Mouse (Mus musculus) C2C12 (cell line): ENCODE data around the gene A430078G23Rik. TPM values are rescaled to one million over a fixed set of nuclear protein-coding genes. Genes with fewer than 3 reads are reported as not detected.
"Not testable (repeated sequence)": the region's sequence is repeated elsewhere in the genome, so short reads cannot be mapped to it uniquely, and the experiment has no call there.

ENCODE experiments used
- H3K27me3 ChIP-seq: one replicate; pipeline ENCODE4 v1.6.1; 2011; ENCODE audit not compliant: control insufficient read depth, insufficient read depth, insufficient read length
- H3K36me3 ChIP-seq: one replicate; pipeline ENCODE4 v1.6.1; 2011; ENCODE audit not compliant: control insufficient read depth, insufficient read depth
- H3K4me3 ChIP-seq: one replicate; pipeline ENCODE4 v1.5.1; 2011; ENCODE audit warnings: mild to moderate bottlenecking, control low read depth; ENCODE audit not compliant: poor library complexity, insufficient read depth, severe bottlenecking
- H3K79me2 ChIP-seq: one replicate; pipeline ENCODE4 v1.6.1; 2011; ENCODE audit not compliant: control insufficient read depth, insufficient read depth
- H3K79me3 ChIP-seq: one replicate; pipeline ENCODE4 v1.6.1; 2011; ENCODE audit warnings: low read depth, control low read depth
- H3ac ChIP-seq: one replicate; pipeline ENCODE3; 2011; ENCODE audit warnings: low read depth; ENCODE audit not compliant: control insufficient read depth, insufficient read length
- CEBPB ChIP-seq: IDR thresholded peaks from one replicate; pipeline ENCODE4 v1.6.1; 2011; ENCODE audit warnings: low read depth, mild to moderate bottlenecking, control low read depth, moderate library complexity
- CTCF ChIP-seq: IDR thresholded peaks from one replicate; pipeline ENCODE4 v1.5.1; 2011; ENCODE audit not compliant: control insufficient read depth, insufficient read depth, insufficient read length
- FOSL1 ChIP-seq: IDR thresholded peaks from one replicate; pipeline ENCODE4 v1.8.0; 2011; ENCODE audit warnings: mild to moderate bottlenecking, low read length; ENCODE audit not compliant: poor library complexity, insufficient read depth, severe bottlenecking
- MAX ChIP-seq: IDR thresholded peaks from one replicate; pipeline ENCODE4 v1.6.1; 2011; ENCODE audit warnings: mild to moderate bottlenecking, control low read depth
- MYOD1 ChIP-seq: IDR thresholded peaks from one replicate; pipeline ENCODE4 v1.6.1; 2011; ENCODE audit warnings: low read depth; ENCODE audit not compliant: control insufficient read depth, insufficient read length
- MYOG ChIP-seq: IDR thresholded peaks from one replicate; pipeline ENCODE4 v1.6.1; 2011; ENCODE audit not compliant: control insufficient read depth, insufficient read length; ENCODE audit errors: extremely low read depth
- USF1 ChIP-seq: IDR thresholded peaks from one replicate; pipeline ENCODE4 v1.6.1; 2011; ENCODE audit warnings: low read depth, mild to moderate bottlenecking, control low read depth, moderate library complexity
- long read RNA-seq, 2 experiments: library from polyadenylated mRNA; unstranded; transcript quantifications; one replicate each; pipeline ENCODE4 v2.0.0; 2019 to 2020
- polyA plus RNA-seq: library from polyadenylated mRNA; unstranded; fragments of >200 nt; fragmentation: generic; extraction: Trizol; gene quantifications from one replicate; pipeline ENCODE4 v1.2.1, GENCODE M21; 2012; ENCODE audit warnings: missing spikeins

Gene A430078G23Rik
- not detected for polyA plus RNA-seq
- long read RNA-seq, experiment 1, result 0 reads
- long read RNA-seq, experiment 2, result 0 reads

DNA sequence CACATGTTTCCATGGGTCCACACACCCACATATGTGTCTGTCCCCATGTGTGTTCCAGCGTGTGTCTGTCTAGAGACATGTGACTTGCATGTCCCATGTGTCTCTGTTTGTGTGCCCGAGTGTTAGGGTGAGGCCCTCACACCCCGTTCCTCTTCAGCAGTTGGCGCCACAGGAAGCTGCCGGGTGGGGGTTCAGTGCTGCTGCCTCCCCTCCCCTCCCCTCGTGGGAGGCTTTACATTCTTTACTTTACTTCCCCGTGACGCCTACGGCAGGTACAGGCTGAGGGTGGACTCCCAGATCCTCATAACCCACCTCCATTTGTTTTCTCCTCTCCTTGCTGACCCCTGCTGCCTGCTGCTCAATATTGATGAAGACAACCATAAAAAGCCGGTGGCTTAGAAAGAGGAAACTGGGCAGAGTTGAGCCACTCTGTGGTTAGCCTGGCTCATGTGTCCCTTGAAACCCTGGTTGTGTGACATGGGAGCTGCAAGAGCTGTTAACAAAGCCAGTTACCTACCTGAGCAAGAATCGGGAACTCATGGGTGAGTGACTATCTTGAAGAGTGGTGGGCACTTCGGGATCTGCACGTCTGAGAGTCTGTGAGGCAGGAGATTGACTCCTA, at the start of gene A430078G23Rik:
TSS of gene A430078G23Rik (plus strand) at position 227 of the 622 bp plus-strand sequence.
- Histone ChIP-seq H3K4me3 (no peak within 1 kb of the TSS), H3ac (no peak within 1 kb of the TSS), H3K79me3 (no peaks in the 10 kb centered on the region), H3K79me2 (no peaks in the 10 kb centered on the region), H3K36me3 (no peaks in the 10 kb centered on the region), H3K27me3 (peaks cover 14% of the 10 kb centered on the region)
- TF ChIP-seq CTCF, result no peak
- no peak for TF ChIP-seq MYOG
- TF ChIP-seq FOSL1, result no peak
- no peak for TF ChIP-seq MYOD1
- no peak for TF ChIP-seq CEBPB
- no peak for TF ChIP-seq USF1
- no peak for TF ChIP-seq MAX

DNA sequence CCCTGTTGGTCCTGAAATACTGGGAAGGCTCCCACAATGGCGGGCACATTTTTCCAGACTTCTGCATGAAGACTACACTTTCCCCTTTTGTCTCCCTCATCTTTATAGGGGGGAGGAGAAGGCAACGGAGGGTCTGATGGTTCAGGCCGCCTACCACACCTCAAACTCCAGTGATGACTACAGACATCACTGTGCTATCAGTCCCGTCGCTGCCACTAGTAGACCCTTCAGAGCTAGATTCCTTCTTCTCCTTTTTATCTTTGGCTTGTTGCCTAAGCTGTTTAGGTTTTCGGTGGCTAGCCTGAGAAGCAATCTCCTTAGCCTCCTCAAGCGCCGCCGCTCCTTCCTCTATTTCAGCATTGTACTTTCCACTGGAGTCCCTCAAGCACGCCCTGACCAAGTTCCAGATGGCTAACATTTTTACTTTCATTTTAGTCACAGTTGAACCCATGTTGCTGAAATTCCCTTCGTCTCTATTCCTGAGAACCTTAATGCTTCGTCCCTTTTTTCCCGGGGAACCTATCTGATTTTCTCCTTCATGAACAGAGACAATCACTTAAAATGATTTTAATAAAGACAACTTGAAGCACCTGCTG, 44.9 kb upstream of the A430078G23Rik start:
- not testable (repeated sequence) for H3K36me3 ChIP-seq, H3ac ChIP-seq, H3K79me2 ChIP-seq, H3K27me3 ChIP-seq, H3K4me3 ChIP-seq, H3K79me3 ChIP-seq

DNA sequence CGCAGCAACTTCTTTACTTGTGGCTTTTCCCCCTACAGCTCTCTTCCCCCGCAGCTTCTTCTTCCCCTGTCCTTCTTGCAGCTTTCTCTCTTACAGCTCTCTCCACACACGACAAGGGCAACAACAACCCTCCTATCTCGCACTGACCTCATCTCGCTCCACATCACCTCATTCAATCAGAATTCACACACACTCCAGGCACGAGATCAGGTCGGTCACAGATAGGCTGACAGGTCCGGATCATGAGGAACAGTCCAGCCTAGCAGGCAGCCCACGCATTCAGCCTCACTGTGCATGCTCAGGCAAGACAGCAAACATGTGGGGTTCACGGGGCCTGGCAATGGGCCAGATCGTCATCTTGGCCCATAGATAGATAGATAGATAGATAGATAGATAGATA, 43.6 kb upstream of the A430078G23Rik start:
- no peak for TF ChIP-seq MYOD1
- H3K4me3 ChIP-seq, result no peak overlapping the region
- H3K36me3 ChIP-seq, result no peaks in the 10 kb centered on the region

DNA sequence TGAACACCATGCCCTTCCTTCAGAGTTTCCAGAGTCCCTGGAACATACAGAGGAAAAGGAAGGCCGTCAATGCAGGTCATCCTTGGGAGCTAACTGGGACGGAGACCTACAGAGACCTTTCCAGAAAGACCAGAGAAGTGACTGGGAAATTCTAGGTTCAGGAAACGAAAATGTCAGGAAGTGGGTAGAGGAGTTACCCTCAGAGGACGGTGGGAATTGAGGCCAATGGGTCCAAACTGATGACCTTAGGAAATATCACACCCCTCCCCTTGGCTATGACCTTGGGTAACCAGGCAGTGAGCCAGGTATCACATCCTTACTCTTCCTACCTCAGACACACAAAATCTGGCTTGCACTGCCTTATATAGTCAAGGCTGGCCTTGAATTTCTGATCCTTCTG, 41.7 kb upstream of the A430078G23Rik start:
- Histone ChIP-seq H3K79me3 (no peaks in the 10 kb centered on the region), H3K79me2 (no peaks in the 10 kb centered on the region), H3ac (no peak overlapping the region), H3K36me3 (no peaks in the 10 kb centered on the region), H3K27me3 (no peaks in the 10 kb centered on the region), H3K4me3 (no peak overlapping the region)
- TF ChIP-seq FOSL1 (no peak), MYOD1 (no peak), CEBPB (no peak)

More for the DNA sequence above, 43.6 kb upstream of the A430078G23Rik start:
- no peaks in the 10 kb centered on the region for H3K79me3 ChIP-seq
- no peaks in the 10 kb centered on the region for H3K27me3 ChIP-seq
- H3K79me2 ChIP-seq, result no peaks in the 10 kb centered on the region
- no peak overlapping the region for H3ac ChIP-seq

DNA sequence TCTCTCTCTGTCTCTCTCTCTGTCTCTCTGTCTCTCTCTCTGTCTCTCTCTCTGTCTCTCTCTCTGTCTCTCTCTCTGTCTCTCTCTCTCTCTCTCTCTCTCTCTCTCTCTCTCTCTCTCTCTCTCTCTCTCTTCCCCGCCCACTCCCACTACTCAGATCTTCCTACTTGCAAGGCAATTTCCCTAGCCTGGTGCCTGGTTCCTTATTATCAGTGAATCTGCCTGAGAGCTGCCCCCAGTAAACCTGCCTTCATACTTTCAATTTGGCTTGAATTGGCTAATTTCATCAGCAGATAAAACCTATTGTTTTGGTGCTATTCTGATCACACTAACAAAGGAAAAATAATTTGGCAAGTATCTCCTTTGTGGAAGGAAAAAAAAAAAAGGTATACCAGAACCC, 39.8 kb upstream of the A430078G23Rik start:
- H3K27me3 ChIP-seq, H3K4me3 ChIP-seq, H3K79me2 ChIP-seq: not testable (repeated sequence)

DNA sequence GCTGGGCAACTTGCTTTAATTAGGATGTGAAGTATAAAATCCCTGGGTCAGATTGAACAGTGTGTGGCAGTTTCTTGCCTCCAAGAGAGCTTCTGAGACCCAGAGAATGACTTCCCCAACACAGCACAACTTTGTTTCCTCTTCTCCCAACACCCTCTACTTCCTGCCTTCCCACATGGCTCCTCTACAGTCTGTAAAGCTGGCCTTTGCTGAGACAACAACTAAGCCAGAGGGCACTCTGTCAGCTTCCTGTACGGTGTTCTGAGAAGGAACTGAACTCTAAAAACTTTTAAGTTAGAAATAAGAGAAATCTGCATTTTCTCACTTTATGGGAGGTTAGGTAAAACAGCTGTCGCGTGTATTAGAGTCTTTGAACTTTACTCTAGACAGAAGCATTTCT, 39.4 kb upstream of the A430078G23Rik start:
- no peak overlapping the region for H3ac ChIP-seq
- no peaks in the 10 kb centered on the region for H3K79me3 ChIP-seq

More for the DNA sequence above, 39.8 kb upstream of the A430078G23Rik start:
- not testable (repeated sequence) for H3K36me3 ChIP-seq, H3ac ChIP-seq, H3K79me3 ChIP-seq

More for the DNA sequence above, 39.4 kb upstream of the A430078G23Rik start:
- TF ChIP-seq FOSL1, result no peak
- no peak for TF ChIP-seq CEBPB
- TF ChIP-seq MYOD1, result no peak
- no peak for TF ChIP-seq MYOG
- TF ChIP-seq CTCF, result no peak
- TF ChIP-seq USF1, result no peak
- TF ChIP-seq MAX, result no peak
- H3K79me2 ChIP-seq, result no peaks in the 10 kb centered on the region
- H3K36me3 ChIP-seq, result no peaks in the 10 kb centered on the region
- H3K27me3 ChIP-seq, result no peaks in the 10 kb centered on the region
- H3K4me3 ChIP-seq, result no peak overlapping the region
